Mouse (Mus musculus): ENCODE measurements at regions not wholly inside any gene's neighbourhood (a gene's known extent, or its start where the extent isn't known, plus 50 kb on each side); places are given as distances from the start of the nearest gene placed in this dataset.

DNA sequence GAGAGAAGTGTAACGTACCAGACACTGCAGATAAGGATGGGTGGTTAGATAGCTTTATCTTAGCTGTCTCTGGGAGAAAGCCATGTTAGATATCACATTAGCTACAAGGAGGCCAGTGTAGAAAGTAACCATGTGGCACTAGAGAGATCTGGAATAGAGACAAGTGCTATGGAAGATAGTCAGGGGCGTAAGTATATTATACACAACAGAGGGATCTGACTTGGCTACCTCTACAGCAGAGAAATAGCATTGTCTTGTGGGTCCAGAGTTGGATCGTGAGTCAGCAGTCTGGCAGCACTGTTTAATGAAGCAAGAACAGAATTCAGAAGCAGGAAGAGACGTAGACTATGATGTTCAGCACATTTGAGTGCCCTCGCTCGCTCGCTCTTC, 130.4 kb upstream of the Fmo9 start:
- Histone ChIP-seq H3K4me1 (peaks cover 4% of the 10 kb centered on the region; the same call in 1 of the 2 replicates), H3K9me3 (no peaks in the 10 kb centered on the region), H3K27me3 (no peaks in the 10 kb centered on the region), H3K4me2 (no peak overlapping the region), H3K4me3 (no peak overlapping the region), H3K27ac (no peak overlapping the region), H3K36me3 (no peaks in the 10 kb centered on the region), H3K9ac (no peak overlapping the region)
- no peak for ATAC-seq (ENCODE audit: insufficient number of reproducible peaks, insufficient read depth, low FRiP score, low TSS enrichment, low read depth)
- 84% methylated on average over 7 of the region's 7 CpGs for WGBS

DNA sequence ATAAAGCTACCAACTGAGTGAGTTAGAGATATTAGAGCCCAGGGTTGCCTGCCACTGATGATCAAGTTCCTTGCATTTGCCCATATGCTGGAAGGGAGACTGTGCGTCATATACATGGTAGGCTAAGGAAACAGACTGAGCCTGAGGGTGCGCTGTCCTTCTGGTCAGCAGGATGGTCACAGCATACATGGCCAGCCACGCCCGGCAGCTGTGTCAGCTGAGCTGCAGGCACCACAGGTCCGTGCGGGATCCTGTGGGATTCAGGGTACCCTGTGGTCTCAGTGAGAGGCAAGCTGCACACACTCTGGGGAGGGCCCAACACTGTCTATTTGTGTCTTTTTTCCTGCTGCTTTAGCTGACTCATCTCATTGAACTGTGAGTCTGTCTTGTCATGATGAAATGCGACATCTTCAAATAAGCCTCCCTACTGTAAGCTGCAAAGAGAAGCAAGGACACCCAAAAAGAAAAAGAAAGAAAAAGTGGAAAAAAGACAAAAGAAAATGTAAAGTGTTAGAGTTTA, 131.3 kb upstream of the Fmo9 start:
- no peak overlapping the region for H3K27ac ChIP-seq
- no peaks in the 10 kb centered on the region for H3K9me3 ChIP-seq
- no peak for ATAC-seq (ENCODE audit: insufficient number of reproducible peaks, insufficient read depth, low FRiP score, low TSS enrichment, low read depth)
- no peak overlapping the region for H3K4me2 ChIP-seq
- H3K9ac ChIP-seq = no peak overlapping the region
- H3K36me3 ChIP-seq = no peaks in the 10 kb centered on the region
- peaks cover 4% of the 10 kb centered on the region; the same call in 1 of the 2 replicates for H3K4me1 ChIP-seq
- no peaks in the 10 kb centered on the region for H3K27me3 ChIP-seq
- 72% methylated on average over 7 of the region's 7 CpGs for WGBS
- H3K4me3 ChIP-seq = no peak overlapping the region

- ATAC-seq (ENCODE audit: insufficient number of reproducible peaks, insufficient read depth, low FRiP score, low TSS enrichment, low read depth) = no peak
Observed at GRCm38 (mm10) chr1:166817927-166818326, 136.3 kb upstream of the Fmo9 start.

DNA sequence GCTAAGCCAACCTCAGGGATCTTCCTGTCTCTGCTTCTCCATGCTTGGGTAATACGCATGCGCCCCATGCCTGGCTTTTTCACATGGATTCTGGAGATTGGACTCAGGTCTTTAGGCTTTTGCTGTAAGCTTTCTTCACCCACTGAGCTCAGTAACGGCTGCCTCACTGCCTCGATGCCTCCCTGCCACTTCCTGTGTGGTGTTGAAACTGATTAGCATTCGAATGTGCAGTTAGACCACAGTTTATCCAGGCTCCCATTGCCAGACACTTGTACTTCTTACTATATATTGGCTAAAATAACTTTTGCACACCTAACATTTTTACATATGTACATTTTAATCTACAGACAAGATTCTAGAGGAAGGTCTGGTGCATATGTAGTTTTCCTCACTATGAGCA, 137.0 kb upstream of the Fmo9 start:
- 79% methylated on average over 5 of the region's 5 CpGs for WGBS
- Histone ChIP-seq H3K4me1 (0 out of 2 replicates have a peak, but pooled peaks cover 3% of the 10 kb centered on the region), H3K4me3 (no peak overlapping the region), H3K9ac (no peak overlapping the region), H3K27ac (no peak overlapping the region), H3K36me3 (no peaks in the 10 kb centered on the region), H3K4me2 (no peak overlapping the region), H3K9me3 (no peaks in the 10 kb centered on the region), H3K27me3 (no peaks in the 10 kb centered on the region)
- no peak for ATAC-seq (ENCODE audit: insufficient number of reproducible peaks, insufficient read depth, low FRiP score, low TSS enrichment, low read depth)

More at GRCm38 (mm10) chr1:166817927-166818326, 136.3 kb upstream of the Fmo9 start:
- H3K9me3 ChIP-seq = no peaks in the 10 kb centered on the region
- H3K36me3 ChIP-seq = no peaks in the 10 kb centered on the region
- no peak overlapping the region for H3K27ac ChIP-seq
- H3K4me3 ChIP-seq = no peak overlapping the region
- 86% methylated on average over 4 of the region's 4 CpGs for WGBS
- H3K4me2 ChIP-seq = no peak overlapping the region
- 0 out of 2 replicates have a peak, but pooled peaks cover 3% of the 10 kb centered on the region for H3K4me1 ChIP-seq
- no peaks in the 10 kb centered on the region for H3K27me3 ChIP-seq
- no peak overlapping the region for H3K9ac ChIP-seq

GRCm38 (mm10) chr1:166819420-166819819, 137.8 kb upstream of the Fmo9 start:
- no peaks in the 10 kb centered on the region for H3K36me3 ChIP-seq
- 0 out of 2 replicates have a peak overlapping the region, but pooled peaks have one; percentile 33 for H3K27ac ChIP-seq
- no peak overlapping the region for H3K9ac ChIP-seq
- H3K4me1 ChIP-seq = 0 out of 2 replicates have a peak, but pooled peaks cover 3% of the 10 kb centered on the region
- H3K27me3 ChIP-seq = no peaks in the 10 kb centered on the region
- no peak overlapping the region for H3K4me3 ChIP-seq
- no peak for ATAC-seq (ENCODE audit: insufficient number of reproducible peaks, insufficient read depth, low FRiP score, low TSS enrichment, low read depth)
- 31% methylated on average over 7 of the region's 7 CpGs for WGBS
- H3K4me2 ChIP-seq = no peak overlapping the region
- H3K9me3 ChIP-seq = no peaks in the 10 kb centered on the region

DNA sequence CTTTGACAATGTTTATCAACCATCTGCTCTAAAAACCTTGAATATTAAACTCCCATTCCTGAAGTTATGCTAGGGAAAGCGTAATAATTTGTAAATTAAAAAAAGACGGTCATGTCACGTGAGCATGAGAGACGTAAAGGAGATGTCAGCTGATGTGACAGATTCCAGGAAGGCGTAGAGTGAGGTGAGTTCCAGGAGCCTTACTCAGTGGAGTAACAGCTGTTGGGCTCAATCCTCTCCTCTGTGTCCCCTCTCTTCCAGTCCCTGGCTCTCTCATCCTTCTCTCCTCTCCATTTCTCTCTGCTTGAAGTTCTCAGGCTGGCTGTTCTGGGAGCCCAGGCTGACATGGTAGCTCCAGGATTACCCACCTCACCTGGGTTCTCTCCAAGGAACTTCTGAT, 138.4 kb upstream of the Fmo9 start:
- WGBS = 67% methylated on average over 5 of the region's 5 CpGs
- Histone ChIP-seq H3K27ac (no peak overlapping the region), H3K9ac (no peak overlapping the region), H3K4me3 (no peak overlapping the region), H3K9me3 (no peaks in the 10 kb centered on the region), H3K27me3 (no peaks in the 10 kb centered on the region), H3K36me3 (no peaks in the 10 kb centered on the region), H3K4me2 (no peak overlapping the region), H3K4me1 (0 out of 2 replicates have a peak, but pooled peaks cover 3% of the 10 kb centered on the region)
- no peak for ATAC-seq (ENCODE audit: insufficient number of reproducible peaks, insufficient read depth, low FRiP score, low TSS enrichment, low read depth)

DNA sequence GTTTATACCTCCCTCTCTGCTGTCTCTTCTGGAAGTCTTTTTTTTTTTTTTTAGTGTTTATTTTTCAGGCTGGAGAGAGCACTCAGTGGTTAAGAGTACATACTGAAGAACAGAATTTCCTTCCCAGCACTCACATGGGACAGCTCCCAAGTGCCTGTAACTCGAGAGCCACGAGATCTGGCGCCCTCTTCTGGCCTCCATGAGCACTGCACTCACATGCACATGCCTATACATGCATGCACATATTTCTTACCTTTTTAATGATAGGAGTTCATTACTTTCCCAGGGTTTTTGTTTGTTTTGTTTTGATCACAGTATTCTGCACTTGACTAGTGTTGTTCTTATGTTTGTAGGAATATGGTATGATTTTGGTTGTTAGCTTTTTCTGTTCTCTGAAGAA, 139.5 kb upstream of the Fmo9 start:
- 48% methylated on average over 3 of the region's 3 CpGs for WGBS
- H3K36me3 ChIP-seq = no peaks in the 10 kb centered on the region
- 0 out of 2 replicates have a peak, but pooled peaks cover 3% of the 10 kb centered on the region for H3K4me1 ChIP-seq
- no peaks in the 10 kb centered on the region for H3K27me3 ChIP-seq
- H3K27ac ChIP-seq = no peak overlapping the region
- ATAC-seq (ENCODE audit: insufficient number of reproducible peaks, insufficient read depth, low FRiP score, low TSS enrichment, low read depth) = no peak
- H3K9me3 ChIP-seq = no peaks in the 10 kb centered on the region
- H3K4me2 ChIP-seq = no peak overlapping the region
- H3K9ac ChIP-seq = no peak overlapping the region
- no peak overlapping the region for H3K4me3 ChIP-seq

- WGBS = 70% methylated on average over 1 of the region's 1 CpGs
- H3K4me1 ChIP-seq = no peaks in the 10 kb centered on the region
- H3K9ac ChIP-seq = no peak overlapping the region
- no peaks in the 10 kb centered on the region for H3K27me3 ChIP-seq
- ATAC-seq (ENCODE audit: insufficient number of reproducible peaks, insufficient read depth, low FRiP score, low TSS enrichment, low read depth) = no peak
- no peak overlapping the region for H3K4me3 ChIP-seq
- no peak overlapping the region for H3K4me2 ChIP-seq
- H3K36me3 ChIP-seq = no peaks in the 10 kb centered on the region
- H3K27ac ChIP-seq = no peak overlapping the region
- no peaks in the 10 kb centered on the region for H3K9me3 ChIP-seq
Observed at GRCm38 (mm10) chr1:166837299-166837698, 155.7 kb upstream of the Fmo9 start.

GRCm38 (mm10) chr1:166839833-166840232, 158.2 kb upstream of the Fmo9 start:
- no peak for ATAC-seq (ENCODE audit: insufficient number of reproducible peaks, insufficient read depth, low FRiP score, low TSS enrichment, low read depth)
- Histone ChIP-seq H3K4me2 (no peak overlapping the region), H3K4me1 (peaks cover 5% of the 10 kb centered on the region), H3K36me3 (no peaks in the 10 kb centered on the region), H3K27ac (no peak overlapping the region), H3K9ac (no peak overlapping the region), H3K27me3 (no peaks in the 10 kb centered on the region), H3K9me3 (no peaks in the 10 kb centered on the region), H3K4me3 (no peak overlapping the region)
- WGBS = 38% methylated on average over 7 of the region's 7 CpGs

DNA sequence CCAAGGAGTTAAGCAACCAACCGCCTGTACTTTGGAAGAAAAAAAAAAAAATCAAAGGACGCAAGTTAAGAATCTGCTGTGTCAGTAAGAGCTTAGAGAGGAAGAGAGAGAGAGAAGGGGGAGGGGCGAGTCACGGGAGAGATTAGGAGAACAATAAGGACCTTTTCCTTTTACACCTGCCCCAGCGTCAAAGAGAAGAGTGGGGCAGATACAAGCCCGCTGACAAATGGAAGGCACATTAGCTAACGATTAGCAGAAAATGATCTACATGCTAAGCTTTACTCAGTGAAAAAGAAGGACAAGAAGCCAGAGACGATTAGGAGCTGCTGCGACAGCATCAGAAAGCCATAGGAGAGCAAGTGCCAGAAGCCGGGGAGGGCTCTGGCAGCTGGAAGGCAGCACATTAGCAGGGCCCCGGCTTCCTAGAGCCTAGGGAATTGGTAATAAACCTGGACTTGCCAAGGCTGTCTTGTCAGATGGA, 157.8 kb upstream of the Fam78b start:
- Histone ChIP-seq H3K4me3 (no peak overlapping the region), H3K4me2 (peak overlapping the region; percentile 42), H3K9ac (no peak overlapping the region), H3K27ac (no peak overlapping the region), H3K9me3 (no peaks in the 10 kb centered on the region), H3K27me3 (no peaks in the 10 kb centered on the region), H3K4me1 (peaks cover 10% of the 10 kb centered on the region), H3K36me3 (no peaks in the 10 kb centered on the region)
- 0 out of 2 replicates have a peak, but pooled peaks have one; percentile 67 for ATAC-seq (ENCODE audit: insufficient number of reproducible peaks, insufficient read depth, low FRiP score, low TSS enrichment, low read depth)
- 3% methylated on average over 11 of the region's 11 CpGs for WGBS

GRCm38 (mm10) chr1:166846566-166846965, 154.7 kb upstream of the Fam78b start:
- no peaks in the 10 kb centered on the region for H3K27me3 ChIP-seq
- no peak overlapping the region for H3K4me3 ChIP-seq
- H3K4me2 ChIP-seq = no peak overlapping the region
- WGBS = 83% methylated on average over 5 of the region's 5 CpGs
- no peaks in the 10 kb centered on the region for H3K36me3 ChIP-seq
- no peak for ATAC-seq (ENCODE audit: insufficient number of reproducible peaks, insufficient read depth, low FRiP score, low TSS enrichment, low read depth)
- no peak overlapping the region for H3K9ac ChIP-seq
- H3K4me1 ChIP-seq = peaks cover 10% of the 10 kb centered on the region
- H3K9me3 ChIP-seq = no peaks in the 10 kb centered on the region
- H3K27ac ChIP-seq = no peak overlapping the region

GRCm38 (mm10) chr1:166847233-166847632, 154.0 kb upstream of the Fam78b start:
- Histone ChIP-seq H3K9ac (no peak overlapping the region), H3K4me2 (no peak overlapping the region), H3K4me1 (peaks cover 10% of the 10 kb centered on the region), H3K36me3 (no peaks in the 10 kb centered on the region), H3K27me3 (no peaks in the 10 kb centered on the region), H3K9me3 (no peaks in the 10 kb centered on the region), H3K27ac (no peak overlapping the region), H3K4me3 (no peak overlapping the region)
- ATAC-seq (ENCODE audit: insufficient number of reproducible peaks, insufficient read depth, low FRiP score, low TSS enrichment, low read depth) = no peak
- WGBS = 94% methylated on average over 6 of the region's 6 CpGs

Measured in embryonic facial prominence, embryonic 13.5 days (tissue).